Mouse (Mus musculus): Measurements from ENCODE around the gene Coq9. TPM values are rescaled to one million over a fixed set of nuclear protein-coding genes. Genes with fewer than 3 reads are reported as not detected.

Coq9 gene
- total RNA-seq, 2 experiments from 2014 or later, result 84.5 to 89.1 TPM

GRCm38 (mm10) chr8:94807506-94807905 lies 30.6 kb upstream of the Coq9 start:
- no peak overlapping the region for H3K4me3 ChIP-seq
- intact Hi-C loops (cut with DNase I), result no loop called here
- TF ChIP-seq CTCF (IDR thresholded peaks at IDR 0.05), result no peak
- no peak overlapping the region for H3K27ac ChIP-seq
- no peak for DNase-seq (ENCODE audit: extremely low spot score in 1 of 2, low spot score in 2 of 2)

- DNase-seq (ENCODE audit: extremely low spot score in 1 of 2, low spot score in 2 of 2), result no peak
- TF ChIP-seq CTCF (IDR thresholded peaks at IDR 0.05), result no peak
- Histone ChIP-seq H3K4me3 (no peak overlapping the region), H3K27ac (no peak overlapping the region)
- intact Hi-C loops (cut with DNase I), result no loop called here
Observed at GRCm38 (mm10) chr8:94808372-94808771, 29.7 kb upstream of the Coq9 start.

DNA sequence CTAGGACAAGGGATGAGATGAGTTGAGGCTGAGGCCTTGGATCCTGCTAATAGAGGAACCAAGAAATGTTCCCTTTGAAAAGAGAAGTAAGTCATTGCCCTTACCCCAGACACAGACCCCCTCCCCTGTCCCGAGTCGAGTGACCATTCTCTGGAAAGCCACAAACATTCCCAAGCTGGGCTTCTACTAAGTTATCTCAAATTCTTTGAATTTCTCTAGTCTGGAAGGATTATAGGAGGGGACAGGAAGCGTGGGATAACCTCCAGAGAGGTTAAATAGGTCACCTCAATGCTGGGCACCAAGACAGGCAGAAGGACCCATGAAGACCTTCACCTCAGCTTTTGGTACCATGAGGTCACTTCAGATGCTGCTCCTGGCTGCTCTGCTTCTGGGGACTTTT lies 28.0 kb upstream of the Coq9 start, which contains the start of gene Ccl17:
Gene Ccl17 (plus strand): TSS at position 301 of the 400 bp plus-strand sequence.
- no peak for DNase-seq (ENCODE audit: extremely low spot score in 1 of 2, low spot score in 2 of 2)
- intact Hi-C loops (cut with DNase I), result loop anchor here (5.0 to 10.0 kb wide), 2 partner anchors 208 to 285 kb away; partner anchors contain the start of genes Fam192a and Rspry1
- Histone ChIP-seq H3K4me3 (no peak within 1 kb of the TSS), H3K27ac (peak within 1 kb of the TSS; percentile 58)
- no peak for TF ChIP-seq CTCF (IDR thresholded peaks at IDR 0.05)

GRCm38 (mm10) chr8:94810855-94811254 lies 27.3 kb upstream of the Coq9 start:
- TF ChIP-seq CTCF (IDR thresholded peaks at IDR 0.05), result no peak
- Histone ChIP-seq H3K4me3 (no peak overlapping the region), H3K27ac (peak overlapping the region; percentile 44; the same call in 1 of the 2 replicates)
- DNase-seq (ENCODE audit: extremely low spot score in 1 of 2, low spot score in 2 of 2), result no peak
- intact Hi-C loops (cut with DNase I), result loop anchor here (5.0 to 10.0 kb wide), 2 partner anchors 209 to 286 kb away; partner anchors contain the start of genes Fam192a and Rspry1

DNA sequence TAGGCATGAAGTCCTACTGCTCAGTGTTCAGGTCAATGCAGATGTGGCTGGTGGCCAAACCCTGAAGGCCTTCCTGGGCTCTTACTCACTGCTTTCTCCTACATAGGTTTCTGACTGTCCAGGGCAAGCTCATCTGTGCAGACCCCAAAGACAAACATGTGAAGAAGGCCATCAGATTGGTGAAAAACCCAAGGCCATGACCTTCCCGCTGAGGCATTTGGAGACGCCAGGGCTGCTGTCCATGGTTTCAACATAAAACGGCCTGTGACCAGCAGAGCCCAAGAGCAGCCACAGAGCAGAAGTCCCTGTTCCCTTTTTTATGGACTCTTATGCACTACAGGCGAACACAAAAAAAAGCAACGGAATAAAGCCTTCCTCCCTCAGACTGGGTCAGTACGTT lies 26.5 kb upstream of the Coq9 start:
- H3K4me3 ChIP-seq, result no peak overlapping the region
- H3K27ac ChIP-seq, result peak overlapping the region; percentile 47
- intact Hi-C loops (cut with DNase I), result loop anchor here (2.0 to 10.0 kb wide), 3 partner anchors 39 to 287 kb away; partner anchors contain the start of genes Cx3cl1, Fam192a and Rspry1
- DNase-seq (ENCODE audit: extremely low spot score in 1 of 2, low spot score in 2 of 2), result no peak
- no peak for TF ChIP-seq CTCF (IDR thresholded peaks at IDR 0.05)

DNA sequence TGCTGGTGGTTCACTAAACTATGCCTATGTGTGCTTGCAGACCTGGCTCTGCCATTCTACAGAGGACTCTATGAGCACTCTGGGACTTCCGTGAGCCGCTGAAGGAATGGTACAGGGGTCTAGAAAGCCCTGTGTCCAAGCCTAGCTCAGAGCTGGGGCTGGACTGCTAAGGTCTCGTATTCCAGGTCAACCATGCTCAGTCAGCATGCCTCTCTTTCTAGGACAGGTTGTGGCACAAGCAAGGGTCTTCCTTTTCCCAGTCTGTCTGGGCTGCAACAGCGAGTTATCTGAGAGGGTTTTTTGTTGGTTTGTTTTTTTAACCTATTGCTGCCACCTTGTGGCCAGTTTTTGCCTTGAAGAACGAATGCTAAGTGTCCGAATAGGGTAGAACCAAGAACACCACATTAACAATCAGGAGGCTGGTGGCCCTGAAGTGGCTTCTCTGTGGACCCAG lies 25.4 kb upstream of the Coq9 start:
- TF ChIP-seq CTCF (IDR thresholded peaks at IDR 0.05), result peak; percentile 79
- Histone ChIP-seq H3K4me3 (peak overlapping the region; percentile 15; the same call in 1 of the 2 replicates), H3K27ac (peak overlapping the region; percentile 77)
- DNase-seq (ENCODE audit: extremely low spot score in 1 of 2, low spot score in 2 of 2), result peak; percentile 86 to 89
- intact Hi-C loops (cut with DNase I), result loop anchor here (1.0 to 10.0 kb wide), 4 partner anchors 40 to 288 kb away; partner anchors contain the start of genes Cx3cl1, Fam192a and Rspry1

- Histone ChIP-seq H3K4me3 (no peak overlapping the region), H3K27ac (no peak overlapping the region)
- TF ChIP-seq CTCF (IDR thresholded peaks at IDR 0.05), result peak; percentile 80
- DNase-seq (ENCODE audit: extremely low spot score in 1 of 2, low spot score in 2 of 2), result no peak
- intact Hi-C loops (cut with DNase I), result loop anchor here (2.0 to 10.0 kb wide), 3 partner anchors 94 to 290 kb away; partner anchors contain the start of genes Fam192a and Rspry1
Observed at GRCm38 (mm10) chr8:94814556-94814955, 23.6 kb upstream of the Coq9 start.

DNA sequence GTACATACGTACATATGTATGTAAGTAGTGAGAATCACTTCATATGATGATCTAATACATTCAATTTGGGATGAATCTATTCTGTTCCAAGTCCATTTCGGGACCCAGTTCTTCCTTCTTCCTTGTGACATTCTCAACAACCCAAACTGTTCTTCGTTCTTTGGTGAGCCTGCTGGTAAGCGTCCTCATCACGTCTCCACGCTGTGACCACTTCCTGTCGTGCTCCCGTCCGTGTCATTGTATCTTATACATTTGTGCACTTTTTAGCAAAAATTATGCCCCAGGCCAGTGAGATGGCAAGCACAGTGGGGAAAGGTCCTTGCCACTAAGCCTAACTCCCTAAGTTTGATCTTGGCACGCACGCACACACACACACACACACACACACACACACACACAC lies 20.2 kb upstream of the Coq9 start:
- no peak for DNase-seq (ENCODE audit: extremely low spot score in 1 of 2, low spot score in 2 of 2)
- Histone ChIP-seq H3K27ac (no peak overlapping the region), H3K4me3 (no peak overlapping the region)
- intact Hi-C loops (cut with DNase I), result loop anchor here (10.0 kb wide), 1 partner anchor 293 kb away; no protein-coding TSS in a partner anchor
- TF ChIP-seq CTCF (IDR thresholded peaks at IDR 0.05), result no peak

DNA sequence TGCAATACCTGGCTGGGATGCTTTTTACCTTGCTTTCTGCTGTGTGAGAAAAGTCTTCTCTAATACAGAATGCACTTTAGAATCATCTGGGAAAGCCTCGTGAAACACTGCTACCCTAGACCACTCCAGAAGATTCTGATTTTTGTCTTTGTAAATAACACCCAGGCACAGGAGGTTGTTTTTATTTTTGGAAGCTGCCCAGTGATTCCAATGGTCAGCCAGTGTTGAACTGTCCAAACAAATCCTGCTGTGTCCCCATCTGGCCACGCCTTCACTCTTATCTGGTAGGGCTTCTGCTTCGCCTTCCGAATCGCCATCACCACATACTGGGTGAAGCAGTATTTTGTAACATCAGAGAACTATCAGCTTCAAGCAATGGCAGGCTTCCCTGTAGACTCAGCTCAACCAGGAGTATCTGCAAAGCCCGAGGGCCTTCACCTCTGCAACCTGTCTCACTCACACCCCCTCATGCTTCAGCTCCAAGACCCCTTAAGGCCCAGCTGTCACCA lies 18.4 kb upstream of the Coq9 start:
- no peak overlapping the region for H3K27ac ChIP-seq
- H3K4me3 ChIP-seq, result no peak overlapping the region
- intact Hi-C loops (cut with DNase I), result loop anchor here (10.0 kb wide), 1 partner anchor 295 kb away; no protein-coding TSS in a partner anchor
- DNase-seq (ENCODE audit: extremely low spot score in 1 of 2, low spot score in 2 of 2), result no peak
- TF ChIP-seq CTCF (IDR thresholded peaks at IDR 0.05), result no peak

- no peak overlapping the region for H3K4me3 ChIP-seq
- H3K27ac ChIP-seq, result no peak overlapping the region
- no peak for DNase-seq (ENCODE audit: extremely low spot score in 1 of 2, low spot score in 2 of 2)
- TF ChIP-seq CTCF (IDR thresholded peaks at IDR 0.05), result no peak
- intact Hi-C loops (cut with DNase I), result no loop called here
Observed at GRCm38 (mm10) chr8:94820553-94820952, 17.6 kb upstream of the Coq9 start.

DNA sequence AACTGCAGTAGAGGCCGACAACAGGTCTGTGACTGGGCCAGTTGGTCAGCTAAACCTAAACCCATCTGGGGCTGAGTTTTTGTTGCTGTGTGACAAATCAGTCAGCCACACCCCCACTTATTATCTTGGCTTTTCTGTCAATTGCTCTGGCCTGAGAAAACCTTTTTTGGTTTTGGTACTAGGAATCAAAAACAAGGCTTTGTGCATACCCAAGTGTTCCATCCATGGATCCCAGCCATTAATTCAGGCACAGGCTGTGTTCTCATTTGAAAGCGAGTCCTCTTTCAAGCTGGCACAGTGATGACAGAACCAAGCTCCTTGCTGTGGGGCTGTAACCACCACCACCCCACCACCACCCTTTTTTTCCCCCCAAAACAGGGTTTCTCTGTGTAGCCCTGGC lies 16.7 kb upstream of the Coq9 start:
- intact Hi-C loops (cut with DNase I), result no loop called here
- no peak overlapping the region for H3K27ac ChIP-seq

DNA sequence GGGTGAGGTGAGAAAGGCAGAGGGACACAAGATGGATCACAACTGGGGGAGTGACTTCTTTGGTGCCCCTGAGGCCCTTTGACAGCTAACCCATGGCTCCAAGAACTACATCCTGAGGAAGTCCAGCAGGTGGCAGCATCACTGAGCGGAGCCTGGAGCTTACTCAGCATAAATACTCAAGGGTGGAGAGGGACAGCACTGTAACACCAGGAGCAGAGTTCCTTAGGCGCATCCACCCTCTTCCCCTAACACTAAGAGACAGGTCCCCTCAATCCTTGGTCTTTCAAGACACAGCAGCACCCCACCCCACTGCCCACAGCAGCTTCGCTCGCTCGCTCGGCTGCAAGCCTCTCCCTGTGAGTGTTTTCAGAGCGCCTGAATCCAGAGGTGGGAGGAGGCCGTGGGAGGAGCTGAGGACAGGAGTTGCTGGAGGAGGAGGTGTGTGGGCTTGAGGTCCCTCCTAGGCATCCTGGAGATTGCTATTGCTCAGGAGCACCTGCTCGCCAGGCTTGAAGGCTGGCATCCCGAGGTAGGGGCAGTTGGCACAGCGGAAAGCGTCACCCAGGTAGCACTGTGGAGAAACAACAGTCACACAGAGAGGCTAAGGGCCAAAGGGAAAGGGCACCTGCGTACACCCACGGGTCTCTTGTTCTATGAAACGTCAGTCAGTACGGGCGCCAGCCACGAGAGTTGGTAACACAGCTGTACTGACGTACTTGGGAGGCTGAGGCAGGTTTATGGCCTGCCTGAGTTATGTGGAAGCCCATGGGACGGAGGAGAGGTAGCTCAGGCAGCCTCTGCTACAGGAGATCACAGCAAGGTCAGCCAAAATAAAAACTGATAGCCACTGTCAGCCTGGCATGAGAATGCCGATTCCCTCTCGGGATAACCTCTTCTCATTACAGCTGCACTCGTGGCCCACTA lies 15.2 kb upstream of the Coq9 start:
- Histone ChIP-seq H3K4me3 (no peak overlapping the region), H3K27ac (peak overlapping the region; percentile 41)
- DNase-seq (ENCODE audit: extremely low spot score in 1 of 2, low spot score in 2 of 2), result peak; percentile 62 to 71
- intact Hi-C loops (cut with DNase I), result no loop called here
- TF ChIP-seq CTCF (IDR thresholded peaks at IDR 0.05), result peak; percentile 79

More for the DNA sequence above, 16.7 kb upstream of the Coq9 start:
- H3K4me3 ChIP-seq, result no peak overlapping the region
- TF ChIP-seq CTCF (IDR thresholded peaks at IDR 0.05), result no peak
- no peak for DNase-seq (ENCODE audit: extremely low spot score in 1 of 2, low spot score in 2 of 2)

All from left cerebral cortex, adult 2 months (tissue).